Mouse (Mus musculus) right cerebral cortex, postnatal 25 days (tissue): ENCODE results near the gene Smok2b.
"Not testable (repeated sequence)": the region's sequence is repeated elsewhere in the genome, so short reads cannot be mapped to it uniquely, and the experiment has no call there.

Experiments
- DNase-seq: peaks from one replicate; pipeline ENCODE4 v3.0.0; 2022

The Smok2b gene

DNA sequence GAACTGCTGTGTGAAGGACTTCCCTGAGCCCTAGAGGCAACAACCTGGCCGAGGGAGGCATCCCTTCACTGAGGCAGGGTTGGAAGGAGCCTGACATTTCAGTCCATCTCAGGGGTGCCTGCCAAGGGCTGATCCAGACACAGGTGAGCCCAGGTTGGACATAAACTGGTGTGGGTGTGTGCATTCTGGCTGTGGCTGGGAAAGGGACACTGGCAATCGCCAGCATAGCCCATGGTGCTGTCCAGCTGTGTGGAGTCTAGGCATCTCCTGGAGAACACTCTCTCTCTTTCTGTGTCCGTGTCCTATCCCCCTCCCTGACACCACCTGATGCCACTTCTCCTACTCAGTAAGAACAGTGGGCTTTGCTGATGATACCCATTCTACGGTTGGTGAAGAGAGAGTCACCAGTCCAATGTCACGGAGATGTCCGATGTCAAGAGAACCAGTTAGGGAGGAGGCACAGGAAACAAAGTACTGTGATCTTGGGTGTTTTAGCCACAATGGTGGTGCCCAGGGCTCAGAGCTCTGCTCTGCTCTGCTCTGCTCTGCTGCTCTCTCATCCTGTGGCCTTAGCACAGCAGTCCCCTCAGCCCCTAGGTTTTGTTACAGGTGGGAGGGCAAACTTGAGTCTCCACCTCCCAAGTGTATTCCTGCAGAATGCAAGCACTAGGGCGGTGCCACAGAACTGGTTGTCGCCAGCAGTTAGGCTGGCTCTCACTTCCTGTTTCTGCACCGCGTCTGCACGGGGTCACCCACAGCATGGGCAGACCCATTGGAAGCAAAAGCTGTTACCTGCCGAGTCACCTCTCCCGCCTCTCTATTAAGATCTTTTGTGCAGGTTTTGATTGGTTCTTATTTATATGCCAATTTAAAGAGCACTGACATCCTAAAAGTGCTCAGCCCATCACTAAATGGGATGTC, 11.0 kb downstream of the Smok2b start:
- not testable (repeated sequence) for DNase-seq

DNA sequence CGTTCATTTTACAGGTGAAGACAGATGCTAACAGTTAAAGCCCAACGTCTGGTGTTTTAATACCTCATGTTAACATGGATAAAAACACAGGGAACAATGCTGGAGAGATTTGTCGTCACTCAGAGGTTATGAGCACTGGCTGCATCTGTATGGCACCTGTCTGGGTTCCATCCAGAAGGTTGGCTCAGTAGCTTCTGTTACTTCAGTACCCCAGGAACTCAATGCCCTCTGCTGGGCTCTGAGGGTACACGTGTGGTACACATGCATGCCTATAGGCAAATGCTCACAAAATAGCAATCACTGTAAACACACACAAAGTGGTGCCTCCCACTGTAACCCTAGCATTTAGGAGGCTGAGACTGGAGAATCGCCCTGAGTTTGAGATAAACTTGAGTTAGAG, 24.7 kb downstream of the Smok2b start:
- not testable (repeated sequence) for DNase-seq
